Mouse (Mus musculus): ENCODE data around the gene Pla2g15. TPM values are rescaled to one million over a fixed set of nuclear protein-coding genes. Genes with fewer than 3 reads are reported as not detected.

Pla2g15 gene
- polyA plus RNA-seq (2014; fragmentation: Nextera tagmentation; extraction: Ambion mirVana) = 2.7 and 6.6 TPM in 2 replicates

GRCm38 (mm10) chr8:106149801-106150652 lies at the start of gene Pla2g15:
Gene Pla2g15, plus strand, starts transcription at chr8:106150399.
- peak; percentile 98 for ATAC-seq (ENCODE audit: low FRiP score, low TSS enrichment)
- Histone ChIP-seq H3K9ac (ENCODE audit: low read depth, low read length) (peak within 1 kb of the TSS; percentile 78), H3K27ac (ENCODE audit: low read depth, low read length) (peak within 1 kb of the TSS; percentile 31; the same call in 1 of the 2 replicates), H3K9me3 (ENCODE audit: control insufficient read depth, low read length) (no peaks in the 10 kb centered on the region), H3K4me3 (ENCODE audit: low read length) (peak within 1 kb of the TSS; percentile 82), H3K4me1 (ENCODE audit: control insufficient read depth, insufficient read depth, low read length) (peaks cover 6% of the 10 kb centered on the region), H3K27me3 (ENCODE audit: control insufficient read depth, insufficient read depth, low read length) (no peaks in the 10 kb centered on the region), H3K4me2 (replicated peaks; ENCODE audit: low read depth, low read length) (peak within 1 kb of the TSS; percentile 69), H3K36me3 (ENCODE audit: control insufficient read depth, insufficient read depth, low read length) (peaks cover 7% of the 10 kb centered on the region; the same call in 1 of the 2 replicates)
- under 1% methylated on average over 38 of the region's 38 CpGs for WGBS

GRCm38 (mm10) chr8:106102321-106102720 lies 47.9 kb upstream of the Pla2g15 start:
- Histone ChIP-seq H3K27me3 (ENCODE audit: control insufficient read depth, insufficient read depth, low read length) (no peaks in the 10 kb centered on the region), H3K4me1 (ENCODE audit: control insufficient read depth, insufficient read depth, low read length) (no peaks in the 10 kb centered on the region), H3K27ac (ENCODE audit: low read depth, low read length) (no peak overlapping the region), H3K4me2 (replicated peaks; ENCODE audit: low read depth, low read length) (no peak overlapping the region), H3K9me3 (ENCODE audit: control insufficient read depth, low read length) (no peaks in the 10 kb centered on the region), H3K9ac (ENCODE audit: low read depth, low read length) (no peak overlapping the region), H3K36me3 (ENCODE audit: control insufficient read depth, insufficient read depth, low read length) (peaks cover 41% of the 10 kb centered on the region), H3K4me3 (ENCODE audit: low read length) (no peak overlapping the region)
- no peak for ATAC-seq (ENCODE audit: low FRiP score, low TSS enrichment)
- WGBS = 96% methylated on average over 4 of the region's 4 CpGs

DNA sequence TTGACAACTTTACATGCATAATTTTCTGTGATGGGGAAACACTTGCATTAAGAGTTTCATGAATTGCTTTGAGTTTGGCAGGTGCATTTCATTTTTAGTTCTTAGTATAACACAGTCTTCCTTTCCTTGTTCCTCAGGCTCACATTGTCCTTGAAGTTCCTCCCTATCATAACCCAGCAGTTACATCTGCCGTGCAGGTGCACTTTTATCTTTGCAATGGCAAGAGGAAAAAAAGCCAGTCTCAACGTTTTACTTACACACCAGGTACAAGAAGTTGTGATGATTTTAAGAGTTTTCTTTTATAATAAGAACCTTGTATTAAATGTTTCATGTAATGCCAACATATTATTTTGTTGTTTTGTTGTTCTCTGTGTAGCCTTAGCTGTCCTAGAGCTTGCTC lies 46.3 kb upstream of the Pla2g15 start:
- no peaks in the 10 kb centered on the region for H3K4me1 ChIP-seq (ENCODE audit: control insufficient read depth, insufficient read depth, low read length)
- 92% methylated on average over 2 of the region's 2 CpGs for WGBS

DNA sequence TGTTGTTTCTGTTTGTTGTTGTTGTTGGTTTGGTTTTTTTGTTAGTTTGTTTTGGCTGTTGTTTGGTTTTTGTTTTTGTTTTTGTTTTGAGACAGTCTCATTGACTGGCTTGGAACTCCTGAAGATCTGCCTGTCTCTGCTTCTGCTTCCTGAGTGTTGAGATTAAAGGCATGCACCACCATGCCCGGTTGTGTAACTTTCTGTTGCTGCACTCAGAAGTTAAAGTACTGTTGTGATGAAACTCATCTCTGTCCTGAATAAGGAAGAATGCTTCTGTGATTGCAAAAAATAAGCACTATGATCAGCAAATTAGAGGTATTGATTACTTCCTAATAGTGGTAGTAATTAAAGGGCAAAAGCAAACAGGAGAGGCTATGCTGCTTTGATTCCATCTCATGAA lies 44.0 kb upstream of the Pla2g15 start:
- Histone ChIP-seq H3K36me3 (ENCODE audit: control insufficient read depth, insufficient read depth, low read length) (peaks cover 53% of the 10 kb centered on the region), H3K9me3 (ENCODE audit: control insufficient read depth, low read length) (no peaks in the 10 kb centered on the region), H3K27ac (ENCODE audit: low read depth, low read length) (no peak overlapping the region), H3K4me3 (ENCODE audit: low read length) (no peak overlapping the region), H3K4me1 (ENCODE audit: control insufficient read depth, insufficient read depth, low read length) (no peaks in the 10 kb centered on the region), H3K4me2 (replicated peaks; ENCODE audit: low read depth, low read length) (no peak overlapping the region), H3K9ac (ENCODE audit: low read depth, low read length) (no peak overlapping the region), H3K27me3 (ENCODE audit: control insufficient read depth, insufficient read depth, low read length) (no peaks in the 10 kb centered on the region)
- WGBS = 82% methylated on average over 1 of the region's 1 CpGs
- ATAC-seq (ENCODE audit: low FRiP score, low TSS enrichment) = no peak

More for the DNA sequence above, 46.3 kb upstream of the Pla2g15 start:
- H3K9me3 ChIP-seq (ENCODE audit: control insufficient read depth, low read length) = no peaks in the 10 kb centered on the region
- no peaks in the 10 kb centered on the region for H3K27me3 ChIP-seq (ENCODE audit: control insufficient read depth, insufficient read depth, low read length)
- no peak overlapping the region for H3K27ac ChIP-seq (ENCODE audit: low read depth, low read length)
- H3K4me2 ChIP-seq (replicated peaks; ENCODE audit: low read depth, low read length) = no peak overlapping the region
- no peak for ATAC-seq (ENCODE audit: low FRiP score, low TSS enrichment)
- no peak overlapping the region for H3K9ac ChIP-seq (ENCODE audit: low read depth, low read length)
- H3K4me3 ChIP-seq (ENCODE audit: low read length) = no peak overlapping the region
- peaks cover 50% of the 10 kb centered on the region for H3K36me3 ChIP-seq (ENCODE audit: control insufficient read depth, insufficient read depth, low read length)

GRCm38 (mm10) chr8:106108080-106108479 lies 42.1 kb upstream of the Pla2g15 start:
- Histone ChIP-seq H3K27me3 (ENCODE audit: control insufficient read depth, insufficient read depth, low read length) (no peaks in the 10 kb centered on the region), H3K9ac (ENCODE audit: low read depth, low read length) (no peak overlapping the region), H3K27ac (ENCODE audit: low read depth, low read length) (no peak overlapping the region), H3K36me3 (ENCODE audit: control insufficient read depth, insufficient read depth, low read length) (peaks cover 40% of the 10 kb centered on the region), H3K9me3 (ENCODE audit: control insufficient read depth, low read length) (no peaks in the 10 kb centered on the region), H3K4me3 (ENCODE audit: low read length) (no peak overlapping the region), H3K4me2 (replicated peaks; ENCODE audit: low read depth, low read length) (no peak overlapping the region), H3K4me1 (ENCODE audit: control insufficient read depth, insufficient read depth, low read length) (no peaks in the 10 kb centered on the region)
- ATAC-seq (ENCODE audit: low FRiP score, low TSS enrichment) = no peak
- 98% methylated on average over 4 of the region's 4 CpGs for WGBS

DNA sequence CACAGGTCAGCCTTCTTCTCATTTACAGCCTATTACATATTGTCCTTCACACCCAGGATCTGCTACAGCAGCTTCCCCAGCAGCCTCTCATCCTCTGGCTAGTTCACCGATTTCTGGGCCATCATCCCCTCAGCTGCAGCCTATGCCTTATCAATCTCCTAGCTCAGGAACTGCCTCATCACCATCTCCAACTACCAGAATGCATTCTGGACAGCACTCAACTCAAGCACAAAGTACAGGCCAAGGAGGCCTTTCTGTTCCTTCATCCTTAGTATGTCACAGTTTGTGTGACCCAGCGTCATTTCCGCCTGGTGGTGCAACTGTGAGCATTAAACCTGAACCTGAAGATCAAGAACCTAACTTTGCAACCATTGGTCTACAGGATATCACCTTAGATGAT lies 41.5 kb upstream of the Pla2g15 start:
- H3K27me3 ChIP-seq (ENCODE audit: control insufficient read depth, insufficient read depth, low read length) = no peaks in the 10 kb centered on the region
- no peaks in the 10 kb centered on the region for H3K9me3 ChIP-seq (ENCODE audit: control insufficient read depth, low read length)
- H3K36me3 ChIP-seq (ENCODE audit: control insufficient read depth, insufficient read depth, low read length) = peaks cover 34% of the 10 kb centered on the region
- ATAC-seq (ENCODE audit: low FRiP score, low TSS enrichment) = no peak
- no peak overlapping the region for H3K9ac ChIP-seq (ENCODE audit: low read depth, low read length)
- H3K27ac ChIP-seq (ENCODE audit: low read depth, low read length) = no peak overlapping the region
- no peak overlapping the region for H3K4me3 ChIP-seq (ENCODE audit: low read length)
- no peaks in the 10 kb centered on the region for H3K4me1 ChIP-seq (ENCODE audit: control insufficient read depth, insufficient read depth, low read length)
- no peak overlapping the region for H3K4me2 ChIP-seq (replicated peaks; ENCODE audit: low read depth, low read length)
- 98% methylated on average over 3 of the region's 3 CpGs for WGBS

- 72% methylated on average over 2 of the region's 2 CpGs for WGBS
- no peak for ATAC-seq (ENCODE audit: low FRiP score, low TSS enrichment)
- H3K36me3 ChIP-seq (ENCODE audit: control insufficient read depth, insufficient read depth, low read length) = peaks cover 27% of the 10 kb centered on the region
Measured at GRCm38 (mm10) chr8:106112041-106112440, 38.2 kb upstream of the Pla2g15 start.

DNA sequence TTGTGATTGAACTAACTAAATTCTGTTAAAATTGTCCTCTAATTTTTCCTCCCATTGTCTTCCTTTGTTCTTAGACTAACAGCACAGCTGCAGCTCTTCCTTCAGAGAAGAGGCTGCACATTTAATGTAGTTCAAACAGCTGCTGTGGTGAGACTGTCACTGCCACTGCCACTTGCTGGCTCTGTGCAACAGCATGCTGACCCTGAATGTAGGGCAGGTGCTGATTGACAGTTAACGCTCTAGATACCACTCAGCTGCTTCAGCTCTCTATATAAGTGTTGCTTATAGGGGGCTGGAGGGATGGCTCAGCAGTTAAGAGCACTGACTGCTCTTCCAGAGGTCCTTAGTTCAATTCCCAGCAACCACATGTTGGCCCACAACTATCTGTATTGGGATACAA lies 37.7 kb upstream of the Pla2g15 start:
- no peak for ATAC-seq (ENCODE audit: low FRiP score, low TSS enrichment)
- Histone ChIP-seq H3K4me3 (ENCODE audit: low read length) (no peak overlapping the region), H3K36me3 (ENCODE audit: control insufficient read depth, insufficient read depth, low read length) (peaks cover 29% of the 10 kb centered on the region)

More at GRCm38 (mm10) chr8:106112041-106112440, 38.2 kb upstream of the Pla2g15 start:
- no peak overlapping the region for H3K27ac ChIP-seq (ENCODE audit: low read depth, low read length)
- H3K4me3 ChIP-seq (ENCODE audit: low read length) = no peak overlapping the region
- H3K27me3 ChIP-seq (ENCODE audit: control insufficient read depth, insufficient read depth, low read length) = no peaks in the 10 kb centered on the region
- H3K9ac ChIP-seq (ENCODE audit: low read depth, low read length) = no peak overlapping the region
- H3K4me2 ChIP-seq (replicated peaks; ENCODE audit: low read depth, low read length) = no peak overlapping the region
- no peaks in the 10 kb centered on the region; the same call in 1 of the 2 replicates for H3K9me3 ChIP-seq (ENCODE audit: control insufficient read depth, low read length)
- no peaks in the 10 kb centered on the region for H3K4me1 ChIP-seq (ENCODE audit: control insufficient read depth, insufficient read depth, low read length)

DNA sequence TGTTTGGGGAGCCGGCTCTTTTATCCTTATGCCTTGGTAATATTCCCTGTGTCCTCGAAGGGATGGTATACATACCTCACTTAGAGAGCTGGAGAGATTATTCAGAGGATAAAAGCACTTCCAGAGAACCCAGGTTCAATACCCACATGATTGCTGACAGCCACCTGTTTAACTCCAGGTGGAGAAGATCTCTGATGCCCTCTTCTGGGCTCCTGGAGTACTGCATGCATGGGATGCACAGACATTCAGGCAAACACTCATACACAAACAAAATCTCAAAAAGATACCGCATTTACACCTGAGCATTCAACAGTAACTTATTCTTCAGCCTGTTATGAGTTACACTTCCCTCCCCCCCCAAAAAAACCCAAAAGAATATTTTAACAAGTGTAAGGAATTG lies 34.3 kb upstream of the Pla2g15 start:
- H3K36me3 ChIP-seq (ENCODE audit: control insufficient read depth, insufficient read depth, low read length) = peaks cover 18% of the 10 kb centered on the region; the same call in 1 of the 2 replicates
- 92% methylated on average over 3 of the region's 3 CpGs for WGBS
- ATAC-seq (ENCODE audit: low FRiP score, low TSS enrichment) = no peak

More for the DNA sequence above, 37.7 kb upstream of the Pla2g15 start:
- Histone ChIP-seq H3K27me3 (ENCODE audit: control insufficient read depth, insufficient read depth, low read length) (no peaks in the 10 kb centered on the region), H3K4me1 (ENCODE audit: control insufficient read depth, insufficient read depth, low read length) (no peaks in the 10 kb centered on the region), H3K9me3 (ENCODE audit: control insufficient read depth, low read length) (no peaks in the 10 kb centered on the region; the same call in 1 of the 2 replicates), H3K9ac (ENCODE audit: low read depth, low read length) (no peak overlapping the region), H3K27ac (ENCODE audit: low read depth, low read length) (no peak overlapping the region), H3K4me2 (replicated peaks; ENCODE audit: low read depth, low read length) (no peak overlapping the region)
- WGBS = 93% methylated on average over 1 of the region's 1 CpGs

More for the DNA sequence above, 34.3 kb upstream of the Pla2g15 start:
- Histone ChIP-seq H3K4me2 (replicated peaks; ENCODE audit: low read depth, low read length) (no peak overlapping the region), H3K27ac (ENCODE audit: low read depth, low read length) (no peak overlapping the region), H3K4me1 (ENCODE audit: control insufficient read depth, insufficient read depth, low read length) (no peaks in the 10 kb centered on the region), H3K9me3 (ENCODE audit: control insufficient read depth, low read length) (no peaks in the 10 kb centered on the region; the same call in 1 of the 2 replicates), H3K9ac (ENCODE audit: low read depth, low read length) (no peak overlapping the region), H3K4me3 (ENCODE audit: low read length) (no peak overlapping the region), H3K27me3 (ENCODE audit: control insufficient read depth, insufficient read depth, low read length) (no peaks in the 10 kb centered on the region)
